Mouse (Mus musculus) liver, embryonic 15.5 days (tissue): Measurements from ENCODE around the gene Ppara. TPM values are rescaled to one million over a fixed set of nuclear protein-coding genes. Genes with fewer than 3 reads are reported as not detected.
"Not testable (repeated sequence)": the region's sequence is repeated elsewhere in the genome, so short reads cannot be mapped to it uniquely, and the experiment has no call there.

Experiments
- ATAC-seq: fragments of 200-750 bp; cut with Nextera tagmentation; 2 replicates; pipeline ENCODE4 v1.8.0; 2017; ENCODE audit warnings: moderate number of reproducible peaks, mild to moderate bottlenecking, moderate library complexity; ENCODE audit not compliant: insufficient read depth
- H3K27ac ChIP-seq: fragments of 300-500 bp; sonication (generic); replicated peaks from 2 replicates; pipeline ENCODE4 v1.5.1; 2015; ENCODE audit warnings: mild to moderate bottlenecking, inconsistent platforms
- H3K27me3 ChIP-seq: fragments of 300-500 bp; sonication (generic); 2 replicates; pipeline ENCODE4 v1.6.1; 2015; ENCODE audit warnings: mild to moderate bottlenecking, inconsistent platforms
- H3K36me3 ChIP-seq: fragments of 300-500 bp; sonication (generic); replicated peaks from 2 replicates; pipeline ENCODE4 v1.6.1; 2015; ENCODE audit warnings: moderate library complexity, mild to moderate bottlenecking, inconsistent platforms
- H3K4me1 ChIP-seq: fragments of 300-500 bp; sonication (generic); replicated peaks from 2 replicates; pipeline ENCODE4 v1.6.1; 2015; ENCODE audit warnings: inconsistent platforms
- H3K4me2 ChIP-seq: fragments of 300-500 bp; sonication (generic); 2 replicates; pipeline ENCODE4 v1.6.1; 2015; ENCODE audit warnings: moderate library complexity, mild to moderate bottlenecking, inconsistent platforms
- H3K4me3 ChIP-seq: fragments of 300-500 bp; sonication (generic); replicated peaks from 2 replicates; pipeline ENCODE4 v1.5.1; 2015; ENCODE audit warnings: mild to moderate bottlenecking, inconsistent platforms
- H3K9ac ChIP-seq: fragments of 300-500 bp; sonication (generic); 2 replicates; pipeline ENCODE4 v1.6.1; 2015; ENCODE audit warnings: moderate library complexity, mild to moderate bottlenecking, inconsistent platforms
- H3K9me3 ChIP-seq: fragments of 300-500 bp; sonication (generic); replicated peaks from 2 replicates; pipeline ENCODE4 v1.6.1; 2016; ENCODE audit warnings: inconsistent platforms
- WGBS: fragments of 180-500 bp; shearing (Covaris S2); methylation state at CpG from one replicate; pipeline ENCODE4 v1.1.7; 2015; ENCODE audit warnings: mixed read lengths; ENCODE audit not compliant: insufficient replicate concordance; 5-methylcytosine and 5-hydroxymethylcytosine counted together
- polyA plus RNA-seq: library from polyadenylated mRNA; unstranded; fragments of >200 nt; fragmentation: Nextera tagmentation; extraction: Ambion mirVana; gene quantifications from 2 replicates; pipeline ENCODE4 v1.2.1, GENCODE M21; 2015

Gene Ppara
- polyA plus RNA-seq, 1 experiment from 2014 or later = 23.7 TPM

- Histone ChIP-seq H3K9ac (no peak overlapping the region), H3K27me3 (no peaks in the 10 kb centered on the region), H3K9me3 (peaks cover 1% of the 10 kb centered on the region), H3K36me3 (peaks cover 1% of the 10 kb centered on the region; the same call in 1 of the 2 replicates), H3K4me3 (no peak overlapping the region), H3K27ac (no peak overlapping the region), H3K4me2 (no peak overlapping the region), H3K4me1 (no peaks in the 10 kb centered on the region)
- WGBS = 51% methylated on average over 4 of the region's 4 CpGs
- ATAC-seq = no peak
Measured at GRCm38 (mm10) chr15:85762761-85763160, 28.0 kb downstream of the Ppara start.

- Histone ChIP-seq H3K27me3 (no peaks in the 10 kb centered on the region), H3K9me3 (no peaks in the 10 kb centered on the region), H3K4me3 (no peak overlapping the region), H3K4me2 (no peak overlapping the region), H3K4me1 (no peaks in the 10 kb centered on the region), H3K27ac (no peak overlapping the region), H3K9ac (no peak overlapping the region), H3K36me3 (no peaks in the 10 kb centered on the region)
- WGBS = 42% methylated on average over 3 of the region's 3 CpGs
- ATAC-seq = no peak
Measured at GRCm38 (mm10) chr15:85765022-85765421, 30.2 kb downstream of the Ppara start.

GRCm38 (mm10) chr15:85766677-85767076 lies 31.9 kb downstream of the Ppara start:
- 64% methylated on average over 5 of the region's 5 CpGs for WGBS
- Histone ChIP-seq H3K27me3 (no peaks in the 10 kb centered on the region), H3K36me3 (no peaks in the 10 kb centered on the region), H3K4me3 (no peak overlapping the region), H3K4me2 (no peak overlapping the region), H3K9ac (no peak overlapping the region), H3K27ac (no peak overlapping the region), H3K4me1 (no peaks in the 10 kb centered on the region; the same call in 1 of the 2 replicates), H3K9me3 (no peaks in the 10 kb centered on the region)
- ATAC-seq = no peak

- Histone ChIP-seq H3K9me3 (no peaks in the 10 kb centered on the region), H3K4me2 (no peak overlapping the region), H3K4me3 (no peak overlapping the region), H3K4me1 (no peaks in the 10 kb centered on the region; the same call in 1 of the 2 replicates), H3K36me3 (no peaks in the 10 kb centered on the region), H3K9ac (no peak overlapping the region), H3K27ac (no peak overlapping the region), H3K27me3 (no peaks in the 10 kb centered on the region)
- no peak for ATAC-seq
- WGBS = 75% methylated on average over 8 of the region's 8 CpGs
Measured at GRCm38 (mm10) chr15:85768991-85769390, 34.2 kb downstream of the Ppara start.

- ATAC-seq = peak; percentile 76
- WGBS = 54% methylated on average over 17 of the region's 17 CpGs
- H3K27me3 ChIP-seq = no peaks in the 10 kb centered on the region
- H3K4me2 ChIP-seq = no peak overlapping the region
- peaks cover 2% of the 10 kb centered on the region; the same call in 1 of the 2 replicates for H3K4me1 ChIP-seq
- H3K9ac ChIP-seq = no peak overlapping the region
- H3K27ac ChIP-seq = peak overlapping the region; percentile 76
- no peaks in the 10 kb centered on the region for H3K9me3 ChIP-seq
- H3K4me3 ChIP-seq = no peak overlapping the region
- H3K36me3 ChIP-seq = no peaks in the 10 kb centered on the region
Measured at GRCm38 (mm10) chr15:85771306-85772121, 36.7 kb downstream of the Ppara start.

- no peaks in the 10 kb centered on the region for H3K9me3 ChIP-seq
- 39% methylated on average over 11 of the region's 11 CpGs for WGBS
- H3K27ac ChIP-seq = peak overlapping the region; percentile 64
- 0 out of 2 replicates have a peak overlapping the region, but pooled peaks have one; percentile 1 for H3K4me3 ChIP-seq
- peaks cover 2% of the 10 kb centered on the region for H3K4me1 ChIP-seq
- no peak overlapping the region for H3K9ac ChIP-seq
- H3K4me2 ChIP-seq = peak overlapping the region; percentile 14
- no peak for ATAC-seq
- no peaks in the 10 kb centered on the region for H3K27me3 ChIP-seq
- H3K36me3 ChIP-seq = no peaks in the 10 kb centered on the region
Measured at GRCm38 (mm10) chr15:85772146-85772740, 37.5 kb downstream of the Ppara start.

- Histone ChIP-seq H3K4me2 (no peak overlapping the region), H3K4me3 (no peak overlapping the region), H3K4me1 (peaks cover 2% of the 10 kb centered on the region), H3K27ac (no peak overlapping the region), H3K9me3 (no peaks in the 10 kb centered on the region), H3K9ac (no peak overlapping the region), H3K36me3 (no peaks in the 10 kb centered on the region), H3K27me3 (no peaks in the 10 kb centered on the region)
- WGBS = 63% methylated on average over 9 of the region's 9 CpGs
- no peak for ATAC-seq
Measured at GRCm38 (mm10) chr15:85774419-85774818, 39.6 kb downstream of the Ppara start.

- ATAC-seq = no peak
- H3K4me3 ChIP-seq = no peak overlapping the region
- no peak overlapping the region for H3K4me2 ChIP-seq
- 70% methylated on average over 7 of the region's 7 CpGs for WGBS
- no peaks in the 10 kb centered on the region for H3K27me3 ChIP-seq
- H3K9me3 ChIP-seq = no peaks in the 10 kb centered on the region
- no peaks in the 10 kb centered on the region for H3K36me3 ChIP-seq
- peaks cover 2% of the 10 kb centered on the region for H3K4me1 ChIP-seq
- no peak overlapping the region for H3K9ac ChIP-seq
- H3K27ac ChIP-seq = no peak overlapping the region
Measured at GRCm38 (mm10) chr15:85775001-85775400, 40.2 kb downstream of the Ppara start.

- no peaks in the 10 kb centered on the region for H3K27me3 ChIP-seq
- WGBS = 34% methylated on average over 2 of the region's 2 CpGs
- H3K9ac ChIP-seq = no peak overlapping the region
Measured at GRCm38 (mm10) chr15:85776241-85776640, 41.5 kb downstream of the Ppara start.

GRCm38 (mm10) chr15:85776771-85777170 lies 42.0 kb downstream of the Ppara start:
- WGBS = 48% methylated on average over 5 of the region's 5 CpGs
- H3K27me3 ChIP-seq = no peaks in the 10 kb centered on the region
- no peaks in the 10 kb centered on the region for H3K9me3 ChIP-seq
- peak; percentile 71 for ATAC-seq
- H3K4me1 ChIP-seq = peaks cover 2% of the 10 kb centered on the region
- H3K27ac ChIP-seq = peak overlapping the region; percentile 24; the same call in 1 of the 2 replicates
- no peaks in the 10 kb centered on the region for H3K36me3 ChIP-seq
- no peak overlapping the region for H3K4me2 ChIP-seq
- H3K9ac ChIP-seq = no peak overlapping the region
- H3K4me3 ChIP-seq = no peak overlapping the region

More at GRCm38 (mm10) chr15:85776241-85776640, 41.5 kb downstream of the Ppara start:
- no peaks in the 10 kb centered on the region for H3K36me3 ChIP-seq
- no peaks in the 10 kb centered on the region for H3K9me3 ChIP-seq
- H3K4me1 ChIP-seq = peaks cover 2% of the 10 kb centered on the region
- peak overlapping the region; percentile 24; the same call in 1 of the 2 replicates for H3K27ac ChIP-seq
- H3K4me2 ChIP-seq = no peak overlapping the region
- no peak overlapping the region for H3K4me3 ChIP-seq
- ATAC-seq = no peak

- H3K36me3 ChIP-seq, H3K4me2 ChIP-seq, H3K4me1 ChIP-seq, H3K27ac ChIP-seq, ATAC-seq, H3K4me3 ChIP-seq, H3K27me3 ChIP-seq, H3K9me3 ChIP-seq, H3K9ac ChIP-seq: not testable (repeated sequence)
- WGBS = 63% methylated on average over 6 of the region's 6 CpGs
Measured at GRCm38 (mm10) chr15:85778891-85779290, 44.1 kb downstream of the Ppara start.
